Mouse (Mus musculus) kidney, postnatal 10 days (tissue): ENCODE measurements at regions not wholly inside any gene's neighbourhood (a gene's known extent, or its start where the extent isn't known, plus 50 kb on each side); places are given as distances from the start of the nearest gene placed in this dataset.

ENCODE experiments used
- DNase-seq: peaks from one replicate; pipeline ENCODE4 v3.0.0; 2021; ENCODE audit warnings: mixed read lengths

DNA sequence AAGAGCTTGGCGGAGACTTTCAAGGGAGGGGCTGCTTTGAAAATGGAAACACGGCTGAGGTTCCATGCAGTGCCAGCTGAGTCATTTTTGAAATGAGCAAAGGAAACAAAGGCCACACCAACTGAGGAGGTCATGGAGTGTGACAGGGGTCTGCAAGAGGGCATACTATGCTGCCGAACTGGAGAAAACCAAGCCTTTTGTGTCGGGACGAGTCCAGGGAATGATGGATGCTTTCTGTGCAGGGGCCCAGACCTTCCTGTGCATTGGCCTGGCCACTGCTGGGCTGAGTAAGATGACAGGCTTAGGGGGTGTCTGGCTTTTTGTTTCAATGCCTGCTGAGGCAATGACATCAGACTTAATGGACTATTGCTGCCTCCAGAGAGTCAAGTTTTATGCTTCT is 203.8 kb upstream of the Ubash3b start:
- no peak for DNase-seq

DNA sequence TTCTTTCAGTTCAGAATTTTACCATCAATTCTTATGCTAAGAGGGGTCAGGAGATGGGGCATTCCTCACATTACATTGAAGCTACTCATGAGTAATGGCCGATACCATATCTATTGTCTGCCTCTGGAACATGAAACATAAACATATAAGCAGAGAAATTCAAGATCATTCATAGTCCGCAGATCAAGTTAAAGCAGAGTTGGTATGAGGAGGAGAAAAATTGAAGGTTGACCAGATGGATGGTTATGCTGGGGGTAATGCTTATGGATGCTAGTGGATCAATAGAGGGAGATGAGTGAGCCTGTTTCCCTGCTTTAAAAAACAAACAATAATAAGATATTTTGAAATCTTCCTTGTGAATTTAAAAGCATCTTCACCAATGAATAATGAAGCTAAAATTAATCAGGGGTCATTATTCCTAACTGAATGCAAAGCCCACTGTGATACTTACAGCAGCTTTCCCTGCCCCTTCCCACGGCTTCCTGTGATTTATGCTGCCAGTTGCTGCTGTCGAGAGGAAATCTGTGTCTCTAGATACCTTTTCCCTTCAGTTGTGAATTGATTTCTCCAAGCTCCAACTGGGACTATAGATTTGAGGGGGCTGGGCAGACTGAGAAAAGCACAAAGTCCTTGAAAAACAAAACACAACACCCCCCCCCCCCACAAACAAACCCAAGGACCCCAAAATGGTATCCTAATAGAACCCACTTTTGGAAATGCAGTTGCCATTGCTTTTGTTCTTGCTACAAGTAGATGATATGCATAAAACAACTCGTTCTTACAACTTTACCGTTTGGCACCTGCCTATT is 203.1 kb upstream of the Ubash3b start:
- no peak for DNase-seq

- no peak for DNase-seq
These were observed 198.9 kb upstream of the Ubash3b start for GRCm38 (mm10) chr9:41360356-41360755.

- DNase-seq = no peak
These were observed 197.8 kb upstream of the Ubash3b start for GRCm38 (mm10) chr9:41359286-41359685.

DNA sequence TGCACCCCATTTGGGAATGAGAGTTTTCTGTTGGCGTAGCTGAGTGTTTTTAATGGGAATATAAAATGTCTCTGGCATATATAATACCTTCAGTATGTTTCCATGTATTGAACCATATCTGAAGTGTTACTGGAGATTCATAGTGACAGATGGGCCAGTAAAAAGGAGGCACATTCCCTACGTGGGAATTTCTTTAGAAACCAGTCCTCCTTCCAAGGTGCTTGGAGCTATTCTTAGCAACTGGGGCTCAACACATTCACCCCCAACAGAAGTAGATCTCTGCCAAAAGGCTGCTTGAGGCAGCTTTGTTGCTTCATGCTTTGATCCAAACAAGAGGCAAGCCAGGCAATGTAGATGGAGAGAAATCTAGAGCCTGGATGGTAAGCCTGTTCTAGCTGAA is 183.8 kb upstream of the Ubash3b start:
- DNase-seq = no peak

DNA sequence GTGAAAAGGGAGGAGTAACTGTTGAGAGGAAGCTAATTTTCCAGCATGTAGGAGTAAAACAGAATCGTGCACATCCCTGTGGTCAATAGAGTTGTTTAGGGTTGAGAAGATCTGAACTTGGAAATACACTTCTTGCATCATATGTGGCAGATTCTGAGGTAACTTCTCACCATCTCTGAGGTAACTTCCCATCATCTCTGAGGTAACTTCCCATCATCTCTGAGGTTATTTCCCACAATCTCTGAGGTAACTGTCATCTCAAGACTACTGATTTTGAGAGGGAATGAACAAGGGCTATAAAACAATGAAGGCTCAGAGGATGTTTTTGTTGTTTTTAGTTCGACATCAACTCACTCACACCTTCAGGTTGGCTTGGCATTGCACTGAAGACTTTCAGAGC is 175.9 kb upstream of the Ubash3b start:
- no peak for DNase-seq

DNA sequence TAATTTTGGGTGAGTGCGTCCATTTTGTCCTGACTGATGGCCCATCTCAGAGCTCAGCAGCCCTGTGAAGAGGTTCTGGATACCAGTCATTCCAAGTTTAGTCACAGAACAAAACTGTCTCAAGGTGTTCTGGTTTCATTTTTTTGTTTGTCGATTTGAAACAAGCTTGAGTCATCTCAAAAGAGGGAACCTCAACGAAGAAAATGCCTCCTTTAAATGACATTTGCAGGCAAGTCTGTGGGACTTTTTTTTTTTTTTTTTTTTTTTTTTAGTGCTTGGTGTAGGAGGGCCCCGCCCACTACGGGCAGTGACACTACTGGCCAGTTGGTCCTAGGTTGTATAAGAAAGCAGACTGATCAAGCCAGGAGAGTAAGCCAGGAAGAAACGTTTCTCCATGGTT is 175.3 kb upstream of the Ubash3b start:
- DNase-seq = no peak

- no peak for DNase-seq
These were observed 173.2 kb upstream of the Ubash3b start for GRCm38 (mm10) chr9:41334462-41335241.

DNA sequence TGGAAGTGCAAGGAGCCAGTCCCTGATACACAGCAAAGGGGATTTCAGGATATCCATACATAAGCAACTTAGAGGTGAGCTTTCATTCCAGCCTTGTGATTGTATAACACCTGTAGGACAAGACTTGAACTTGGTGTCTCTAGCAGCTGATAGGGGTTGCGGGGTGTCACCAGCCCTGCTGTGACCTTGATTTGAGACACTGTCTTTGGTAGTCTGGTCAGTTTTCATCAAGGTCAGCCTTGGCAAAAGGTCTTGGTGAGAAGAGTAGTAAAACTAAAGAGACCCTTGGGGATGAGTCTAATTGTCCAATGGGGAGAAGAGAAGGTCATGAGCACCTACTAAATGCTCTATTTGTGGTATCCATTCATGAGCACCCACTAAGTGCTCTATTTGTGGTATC is 172.0 kb upstream of the Ubash3b start:
- DNase-seq = no peak

- DNase-seq = no peak
These were observed 167.5 kb upstream of the Ubash3b start for GRCm38 (mm10) chr9:41328959-41329358.

- peak; percentile 18 for DNase-seq
These were observed 167.0 kb upstream of the Ubash3b start for GRCm38 (mm10) chr9:41328480-41328879.

GRCm38 (mm10) chr9:41328056-41328455 is 166.6 kb upstream of the Ubash3b start:
- no peak for DNase-seq

- no peak for DNase-seq
These were observed 166.1 kb upstream of the Ubash3b start for GRCm38 (mm10) chr9:41327561-41327960.

DNA sequence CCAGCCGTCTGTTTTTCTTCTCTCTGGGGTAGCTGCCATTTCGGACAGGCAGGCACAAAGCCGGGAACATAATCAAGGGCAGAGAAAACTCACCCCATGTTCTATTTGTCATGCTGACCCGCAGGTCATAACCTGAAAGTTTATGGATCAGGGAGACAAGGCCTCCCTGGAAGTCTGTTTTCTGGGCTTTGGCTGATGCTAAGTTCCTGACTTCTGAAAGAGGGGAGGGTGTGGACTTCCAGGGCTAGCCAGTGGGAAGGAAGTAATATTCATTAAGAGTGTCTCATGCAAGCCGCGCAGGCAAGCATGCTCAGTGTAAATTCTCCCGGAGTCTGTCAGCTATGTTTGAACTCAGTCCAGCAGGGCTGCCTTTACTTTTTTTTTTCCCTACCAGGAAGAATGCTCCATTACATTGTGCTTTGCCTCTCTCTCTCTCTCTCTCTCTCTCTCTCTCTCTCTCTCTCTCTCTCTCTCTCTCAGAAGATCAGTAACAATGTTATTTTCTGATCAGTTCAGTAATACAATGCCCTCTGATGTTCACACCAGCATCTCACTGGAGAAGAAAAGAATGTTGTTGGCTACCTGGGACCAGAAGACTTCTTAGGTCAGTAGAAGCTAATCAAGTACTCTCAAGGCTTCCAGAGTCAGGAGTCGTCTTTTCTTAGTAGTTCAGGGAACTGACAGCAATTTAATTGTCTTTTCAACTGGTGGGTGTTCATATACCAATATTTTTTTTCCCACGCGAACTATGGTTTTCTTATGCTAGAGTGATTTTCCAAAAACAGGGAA is 165.5 kb upstream of the Ubash3b start:
- peak; percentile 68 for DNase-seq

GRCm38 (mm10) chr9:41321521-41321920 is 160.0 kb upstream of the Ubash3b start:
- DNase-seq = peak; percentile 15

GRCm38 (mm10) chr9:41319066-41319465 is 157.6 kb upstream of the Ubash3b start:
- DNase-seq = peak; percentile 41

GRCm38 (mm10) chr9:41306229-41306628 is 144.7 kb upstream of the Ubash3b start:
- DNase-seq = no peak

GRCm38 (mm10) chr9:41303494-41303828 is 142.0 kb upstream of the Ubash3b start:
- no peak for DNase-seq

- DNase-seq = no peak
These were observed 141.5 kb upstream of the Ubash3b start for GRCm38 (mm10) chr9:41302809-41303493.

DNA sequence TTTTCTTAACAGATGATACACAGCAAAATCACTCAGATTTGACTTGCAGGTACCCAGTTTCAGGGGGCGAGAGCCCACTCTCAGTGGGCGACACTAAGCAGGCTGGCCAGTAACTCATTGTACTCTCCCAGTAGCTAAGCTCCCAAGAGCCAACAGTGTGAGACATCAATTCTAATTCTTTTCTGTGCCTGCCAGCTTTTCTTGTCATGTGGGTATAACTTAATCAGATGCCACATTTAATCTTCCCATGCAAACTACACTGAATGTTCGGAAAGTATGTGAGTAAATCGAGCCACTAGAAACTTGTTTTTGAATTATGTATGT is 124.6 kb upstream of the Ubash3b start:
- DNase-seq = no peak

- DNase-seq = no peak
These were observed 124.0 kb upstream of the Ubash3b start for GRCm38 (mm10) chr9:41285266-41286144.

GRCm38 (mm10) chr9:41277726-41278125 is 116.2 kb upstream of the Ubash3b start:
- DNase-seq = no peak
